Mouse (Mus musculus) bone marrow, adult 2 months (tissue): ENCODE results near the gene Gm1123.

Experiments used
- CTCF ChIP-seq: fragments of 200-500 bp; IDR thresholded peaks from 2 replicates; pipeline ENCODE4 v1.5.1; 2011; ENCODE audit warnings: low read length, control low read depth; ENCODE audit not compliant: control insufficient read depth, insufficient read depth
- POLR2A ChIP-seq: fragments of 200-500 bp; IDR thresholded peaks from 2 replicates; pipeline ENCODE4 v1.6.1; 2011; ENCODE audit warnings: low read depth, mild to moderate bottlenecking, control low read depth, low read length, borderline replicate concordance; ENCODE audit not compliant: control insufficient read depth

GRCm38 (mm10) chr9:99032031-99032430, 3.5 kb downstream of the Gm1123 start:
- no peak for TF ChIP-seq CTCF
- no peak for TF ChIP-seq POLR2A
